Mouse (Mus musculus): ENCODE results near the gene Hist1h2bc. TPM values are rescaled to one million over a fixed set of nuclear protein-coding genes. Genes with fewer than 3 reads are reported as not detected.

Hist1h2bc gene
- 55.8 and 61.9 TPM in 2 replicates for polyA plus RNA-seq (2012; ENCODE audit: insufficient read depth, insufficient read length, missing spikeins)

DNA sequence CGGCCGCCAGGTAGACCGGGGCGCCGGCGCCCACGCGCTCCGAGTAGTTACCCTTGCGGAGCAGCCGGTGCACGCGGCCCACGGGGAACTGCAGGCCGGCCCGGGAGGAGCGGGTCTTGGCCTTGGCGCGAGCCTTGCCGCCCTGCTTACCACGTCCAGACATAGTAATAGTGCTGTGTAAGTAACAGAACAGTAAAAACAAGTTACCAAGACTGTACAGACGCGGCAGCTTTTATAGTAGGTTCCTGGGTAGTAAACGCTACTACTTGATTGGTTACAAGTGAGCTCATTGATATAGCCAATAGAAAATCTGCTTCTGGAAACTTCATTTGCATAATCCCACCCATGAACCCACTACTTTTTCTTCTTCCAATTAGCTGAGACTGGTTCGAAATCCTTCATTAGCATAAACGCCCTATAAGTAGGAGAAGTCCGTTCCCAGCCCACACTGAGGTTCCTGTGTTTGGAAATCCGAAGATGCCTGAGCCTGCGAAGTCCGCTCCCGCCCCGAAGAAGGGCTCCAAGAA, at the start of gene Hist1h2bc, which contains the start of gene Hist1h2ac:
TSS of gene Hist1h2bc (plus strand) at position 445 of the 527 bp plus-strand sequence.
TSS of gene Hist1h2ac (minus strand) at position 194 of the 527 bp plus-strand sequence.
- H3K4me1 ChIP-seq (ENCODE audit: control insufficient read depth, insufficient read depth, low read length): peaks cover 13% of the 10 kb centered on the region
- H3K4me3 ChIP-seq (ENCODE audit: insufficient read depth, low read length): peak within 1 kb of the TSS; percentile 68
- peak within 1 kb of the TSS; percentile 92 for H3K27ac ChIP-seq (ENCODE audit: insufficient read depth, low read depth, low read length)
- no peak for TF ChIP-seq CTCF (IDR thresholded peaks at IDR 0.05; ENCODE audit: low read depth, low read length)

DNA sequence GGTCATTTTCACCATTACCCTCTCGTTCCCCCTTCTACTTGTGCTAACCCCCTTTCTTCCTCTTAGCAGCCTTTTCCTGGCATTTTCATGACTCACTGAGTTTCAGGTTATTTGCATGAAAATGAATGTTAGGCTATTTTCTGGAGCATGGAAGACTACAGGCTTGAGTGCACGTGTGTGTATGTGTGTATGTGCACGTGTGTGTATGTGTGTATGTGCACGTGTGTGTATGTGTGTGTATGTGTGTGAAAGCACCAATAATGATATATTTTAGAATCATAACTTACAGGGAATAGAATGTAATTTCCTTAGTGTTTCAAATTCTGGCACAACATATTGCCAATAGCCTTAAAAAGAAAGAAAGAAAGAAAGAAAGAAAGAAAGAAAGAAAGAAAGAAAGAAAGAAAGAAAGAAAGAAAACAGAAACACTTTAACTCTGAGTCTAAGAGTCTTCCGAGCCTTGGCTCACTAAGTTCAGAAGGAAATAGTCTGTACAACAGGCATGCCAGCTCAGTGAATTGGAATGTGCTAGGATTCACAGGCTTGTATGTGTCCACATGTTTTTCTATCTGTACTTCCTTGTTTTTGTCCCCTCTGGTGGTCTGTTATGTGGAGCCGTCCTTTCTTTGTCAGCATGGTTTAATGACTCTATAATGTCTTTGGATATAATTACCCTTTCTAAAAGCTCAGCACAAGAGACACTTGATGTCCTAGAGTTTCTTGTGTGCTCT, 24.2 kb upstream of the Hist1h2bc start:
- H3K4me3 ChIP-seq (ENCODE audit: insufficient read depth, low read length): no peak overlapping the region
- peaks cover 23% of the 10 kb centered on the region for H3K4me1 ChIP-seq (ENCODE audit: control insufficient read depth, insufficient read depth, low read length)
- peak overlapping the region; percentile 57 for H3K27ac ChIP-seq (ENCODE audit: insufficient read depth, low read depth, low read length)
- TF ChIP-seq POLR2A (IDR thresholded peaks at IDR 0.05; ENCODE audit: borderline replicate concordance, low read depth, low read length) (no peak), CTCF (IDR thresholded peaks at IDR 0.05; ENCODE audit: low read depth, low read length) (no peak)

DNA sequence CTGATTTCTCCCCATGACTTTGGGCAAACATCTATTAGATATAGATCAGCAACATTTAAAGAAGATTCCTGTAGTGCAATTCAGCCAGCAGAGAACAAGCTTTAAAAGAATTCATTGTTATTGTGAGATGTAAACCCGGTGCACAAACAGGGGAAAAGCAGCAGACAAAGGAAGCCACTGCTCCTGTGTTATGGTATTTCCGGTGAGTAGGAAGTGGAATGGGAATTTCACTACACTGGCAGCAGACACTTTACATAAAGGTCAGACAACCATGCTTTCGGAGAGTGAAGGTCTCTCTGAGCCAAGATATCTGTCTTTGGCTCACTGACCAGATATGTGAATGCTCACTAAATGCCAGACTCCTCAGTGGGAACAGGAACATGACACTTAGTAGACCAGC, 21.5 kb upstream of the Hist1h2bc start:
- no peak for TF ChIP-seq CTCF (IDR thresholded peaks at IDR 0.05; ENCODE audit: low read depth, low read length)
- no peak for TF ChIP-seq POLR2A (IDR thresholded peaks at IDR 0.05; ENCODE audit: borderline replicate concordance, low read depth, low read length)
- peaks cover 19% of the 10 kb centered on the region for H3K4me1 ChIP-seq (ENCODE audit: control insufficient read depth, insufficient read depth, low read length)
- H3K4me3 ChIP-seq (ENCODE audit: insufficient read depth, low read length): no peak overlapping the region
- no peak overlapping the region for H3K27ac ChIP-seq (ENCODE audit: insufficient read depth, low read depth, low read length)

DNA sequence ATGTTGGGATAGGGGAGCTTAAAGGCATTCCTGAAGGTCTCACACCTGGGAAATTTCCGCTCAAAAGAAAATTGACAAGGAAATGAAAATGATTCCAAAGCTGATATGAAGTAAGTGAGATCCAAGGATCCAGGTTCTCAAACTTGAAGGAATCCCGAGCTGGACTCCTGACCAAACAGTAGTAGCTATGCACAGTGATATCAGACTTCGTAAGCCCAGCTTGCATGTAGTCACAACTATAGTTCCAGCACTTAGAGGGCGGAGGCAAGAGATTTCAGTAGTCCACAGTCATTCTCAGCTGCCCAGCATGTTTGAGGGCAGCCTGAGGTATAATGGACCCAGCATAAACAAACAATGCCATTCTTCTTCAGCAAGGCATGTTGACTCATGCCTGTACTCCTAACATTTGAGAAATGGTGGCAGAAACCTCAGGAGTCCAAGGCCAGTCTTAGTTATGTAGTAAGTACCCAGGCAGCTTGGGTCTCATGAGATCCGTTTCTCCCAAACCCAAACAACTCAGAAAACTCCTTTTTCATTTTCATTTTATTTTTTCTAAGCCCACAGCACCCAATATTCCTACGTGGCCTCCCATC, 1.9 kb upstream of the Hist1h2bc start:
- Histone ChIP-seq H3K27ac (ENCODE audit: insufficient read depth, low read depth, low read length) (peak overlapping the region; percentile 17; the same call in 1 of the 2 replicates), H3K4me3 (ENCODE audit: insufficient read depth, low read length) (no peak overlapping the region), H3K4me1 (ENCODE audit: control insufficient read depth, insufficient read depth, low read length) (peaks cover 11% of the 10 kb centered on the region)
- no peak for TF ChIP-seq POLR2A (IDR thresholded peaks at IDR 0.05; ENCODE audit: borderline replicate concordance, low read depth, low read length)
- no peak for TF ChIP-seq CTCF (IDR thresholded peaks at IDR 0.05; ENCODE audit: low read depth, low read length)

DNA sequence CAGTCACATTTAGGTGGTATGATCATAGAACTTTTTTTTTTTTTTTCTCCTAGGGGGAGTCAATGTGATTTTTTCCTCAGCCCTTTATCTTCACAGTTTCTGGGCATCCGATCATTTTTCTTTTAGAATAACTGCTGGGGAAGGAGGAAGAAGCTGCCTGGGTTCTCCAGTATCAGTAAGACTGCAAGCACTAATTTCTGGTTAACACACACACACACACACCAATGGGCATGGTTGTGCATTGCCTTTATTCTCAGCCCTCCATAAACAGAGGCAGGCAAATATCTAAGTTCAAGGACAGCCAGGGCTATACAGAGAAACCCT, 1.4 kb upstream of the Hist1h2bc start:
- H3K4me1 ChIP-seq (ENCODE audit: control insufficient read depth, insufficient read depth, low read length): peaks cover 11% of the 10 kb centered on the region
- TF ChIP-seq POLR2A (IDR thresholded peaks at IDR 0.05; ENCODE audit: borderline replicate concordance, low read depth, low read length): no peak
- no peak for TF ChIP-seq CTCF (IDR thresholded peaks at IDR 0.05; ENCODE audit: low read depth, low read length)
- peak overlapping the region; percentile 80 for H3K27ac ChIP-seq (ENCODE audit: insufficient read depth, low read depth, low read length)
- H3K4me3 ChIP-seq (ENCODE audit: insufficient read depth, low read length): peak overlapping the region; percentile 44

DNA sequence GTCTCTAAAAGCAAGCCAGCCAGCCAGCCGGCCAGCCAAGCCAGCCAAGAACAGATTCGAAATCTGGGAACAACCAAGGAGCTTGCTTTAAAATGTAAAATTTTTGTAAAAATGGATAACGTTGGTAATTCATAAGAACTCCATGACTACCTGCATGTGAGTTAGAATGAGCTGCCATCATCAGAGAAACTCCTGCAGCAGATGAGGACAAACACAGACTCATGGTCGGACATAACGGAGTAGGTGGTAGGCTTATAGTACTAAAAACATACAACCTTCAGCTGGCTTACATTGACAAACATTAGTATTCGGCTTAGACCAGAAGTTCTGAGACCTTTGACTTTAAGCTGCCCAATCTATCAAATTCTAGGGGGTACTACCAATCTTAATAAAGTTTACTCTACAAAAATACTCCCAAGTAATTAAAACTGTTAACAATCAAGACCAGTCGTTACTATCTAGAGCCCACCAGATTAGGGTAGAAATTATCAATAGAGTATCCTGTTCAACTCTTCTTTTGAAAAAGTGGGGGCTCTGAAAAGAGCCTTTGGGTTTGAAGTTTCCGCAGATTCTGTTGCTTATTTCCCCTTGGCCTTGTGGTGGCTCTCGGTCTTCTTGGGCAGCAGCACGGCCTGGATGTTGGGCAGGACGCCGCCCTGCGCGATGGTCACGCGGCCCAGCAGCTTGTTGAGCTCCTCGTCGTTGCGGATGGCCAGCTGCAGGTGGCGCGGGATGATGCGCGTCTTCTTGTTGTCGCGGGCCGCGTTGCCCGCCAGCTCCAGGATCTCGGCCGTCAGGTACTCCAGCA, 848 bp upstream of the Hist1h2bc start:
- H3K4me1 ChIP-seq (ENCODE audit: control insufficient read depth, insufficient read depth, low read length): peaks cover 13% of the 10 kb centered on the region
- peak overlapping the region; percentile 80 for H3K27ac ChIP-seq (ENCODE audit: insufficient read depth, low read depth, low read length)
- peak overlapping the region; percentile 49 for H3K4me3 ChIP-seq (ENCODE audit: insufficient read depth, low read length)

DNA sequence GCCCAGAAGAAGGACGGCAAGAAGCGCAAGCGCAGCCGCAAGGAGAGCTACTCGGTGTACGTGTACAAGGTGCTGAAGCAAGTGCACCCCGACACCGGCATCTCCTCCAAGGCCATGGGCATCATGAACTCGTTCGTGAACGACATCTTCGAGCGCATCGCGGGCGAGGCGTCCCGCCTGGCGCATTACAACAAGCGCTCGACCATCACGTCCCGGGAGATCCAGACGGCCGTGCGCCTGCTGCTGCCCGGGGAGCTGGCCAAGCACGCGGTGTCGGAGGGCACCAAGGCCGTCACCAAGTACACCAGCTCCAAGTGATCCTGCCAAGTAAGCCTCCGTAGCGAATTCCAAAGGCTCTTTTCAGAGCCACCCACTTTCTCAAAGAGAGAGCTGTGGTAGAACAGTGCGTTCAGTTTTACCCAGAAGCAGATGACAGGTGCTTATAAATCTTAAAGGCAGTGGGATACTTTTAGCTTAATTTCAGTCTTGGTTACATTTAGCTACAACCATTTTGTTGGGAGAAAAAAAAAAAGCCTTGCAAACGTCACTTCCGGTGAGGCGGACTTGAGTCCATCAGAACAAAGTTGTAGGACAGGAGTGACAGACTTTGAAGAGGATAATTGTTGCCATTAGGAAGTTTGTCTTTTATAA, 421 bp downstream of the Hist1h2bc start:
- H3K4me1 ChIP-seq (ENCODE audit: control insufficient read depth, insufficient read depth, low read length): peaks cover 16% of the 10 kb centered on the region
- H3K27ac ChIP-seq (ENCODE audit: insufficient read depth, low read depth, low read length): peak overlapping the region; percentile 92
- peak overlapping the region; percentile 68 for H3K4me3 ChIP-seq (ENCODE audit: insufficient read depth, low read length)

DNA sequence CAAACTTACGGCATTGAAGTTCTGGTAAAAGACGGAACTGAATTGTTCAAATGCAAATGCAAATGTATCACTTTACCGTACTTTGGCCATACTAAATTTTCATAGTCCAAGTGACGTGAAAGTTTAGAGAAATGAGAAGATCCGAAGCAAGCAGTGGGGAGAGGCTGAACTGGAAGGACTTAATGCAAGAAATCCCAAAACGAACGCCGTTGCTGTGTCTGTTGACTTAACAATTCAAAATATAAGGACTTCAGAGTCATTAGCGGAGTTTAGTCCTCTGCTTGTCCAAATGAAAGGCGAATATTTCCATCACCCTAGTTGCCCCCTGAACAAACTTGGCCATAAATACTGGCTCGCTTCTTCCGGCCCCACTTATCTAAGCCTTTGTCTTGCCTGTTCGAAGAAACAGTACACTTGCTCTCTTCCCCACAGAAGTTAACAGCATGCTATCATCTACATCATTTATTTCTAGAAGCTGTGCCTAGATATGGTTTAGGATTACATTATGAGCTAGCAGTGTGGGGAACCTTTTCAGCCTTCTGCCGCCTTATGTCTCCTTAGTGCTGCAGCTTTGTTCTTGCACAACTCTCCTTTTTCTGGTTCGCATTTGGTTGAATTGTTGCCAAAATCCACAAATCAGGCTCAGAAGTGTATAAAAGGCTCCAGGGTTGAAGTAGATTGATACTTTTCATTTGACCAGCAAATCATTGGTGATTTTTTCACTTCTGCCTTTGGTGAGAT, 1.3 kb downstream of the Hist1h2bc start:
- peaks cover 20% of the 10 kb centered on the region for H3K4me1 ChIP-seq (ENCODE audit: control insufficient read depth, insufficient read depth, low read length)
- TF ChIP-seq POLR2A (IDR thresholded peaks at IDR 0.05; ENCODE audit: borderline replicate concordance, low read depth, low read length) (no peak), CTCF (IDR thresholded peaks at IDR 0.05; ENCODE audit: low read depth, low read length) (no peak)
- peak overlapping the region; percentile 92 for H3K27ac ChIP-seq (ENCODE audit: insufficient read depth, low read depth, low read length)
- peak overlapping the region; percentile 59 for H3K4me3 ChIP-seq (ENCODE audit: insufficient read depth, low read length)

DNA sequence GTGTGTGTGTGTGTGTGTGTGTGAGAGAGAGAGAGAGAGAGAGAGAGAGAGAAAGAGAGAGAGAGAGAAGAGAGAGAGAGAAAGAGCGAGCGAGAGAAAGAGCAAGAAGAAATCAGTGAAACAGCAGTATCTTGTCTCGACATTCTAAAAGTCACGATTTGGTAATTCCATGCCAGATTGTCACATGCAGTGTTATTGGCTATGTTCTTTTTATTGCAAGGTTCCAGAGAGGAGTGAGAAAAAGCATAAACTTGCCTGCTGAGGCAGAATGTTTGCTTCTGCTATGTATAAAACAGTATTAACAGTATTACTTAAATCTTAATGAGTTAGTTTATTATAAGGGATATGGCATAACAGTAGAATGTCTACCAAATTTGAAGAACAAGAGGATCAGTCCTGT, 2.0 kb downstream of the Hist1h2bc start:
- peaks cover 24% of the 10 kb centered on the region for H3K4me1 ChIP-seq (ENCODE audit: control insufficient read depth, insufficient read depth, low read length)
- H3K27ac ChIP-seq (ENCODE audit: insufficient read depth, low read depth, low read length): peak overlapping the region; percentile 92
- TF ChIP-seq POLR2A (IDR thresholded peaks at IDR 0.05; ENCODE audit: borderline replicate concordance, low read depth, low read length): no peak
- TF ChIP-seq CTCF (IDR thresholded peaks at IDR 0.05; ENCODE audit: low read depth, low read length): no peak
- H3K4me3 ChIP-seq (ENCODE audit: insufficient read depth, low read length): peak overlapping the region; percentile 59
